Mouse (Mus musculus) G1E (cell line): ENCODE measurements around the gene Apbb2. TPM values are rescaled to one million over a fixed set of nuclear protein-coding genes. Genes with fewer than 3 reads are reported as not detected.

Experiments
- ATAC-seq: 2 replicates; pipeline ENCODE4 v1.8.0; 2016; ENCODE audit warnings: mild to moderate bottlenecking; ENCODE audit not compliant: insufficient number of reproducible peaks, poor library complexity, low FRiP score, severe bottlenecking; ENCODE audit errors: extremely low read depth
- DNase-seq: peaks from one replicate; pipeline ENCODE4 v3.0.0; 2012; ENCODE audit warnings: low spot score
- H3K27me3 ChIP-seq: 2 replicates; pipeline ENCODE4 v1.6.1; 2012; ENCODE audit warnings: mild to moderate bottlenecking, low read length, inconsistent platforms; ENCODE audit not compliant: insufficient read depth
- H3K36me3 ChIP-seq: replicated peaks from 2 replicates; pipeline ENCODE3; 2012; ENCODE audit warnings: mild to moderate bottlenecking, inconsistent platforms
- H3K4me1 ChIP-seq: 2 replicates; pipeline ENCODE4 v1.6.1; 2012; ENCODE audit warnings: low read depth, low read length, inconsistent platforms, mixed read lengths; ENCODE audit not compliant: insufficient read depth
- H3K4me3 ChIP-seq: 2 replicates; pipeline ENCODE4 v1.5.1; 2012; ENCODE audit warnings: low read depth, mild to moderate bottlenecking, inconsistent platforms, low read length, moderate library complexity, mixed read lengths
- H3K9me3 ChIP-seq: replicated peaks from 2 replicates; pipeline ENCODE4 v1.6.1; 2012; ENCODE audit warnings: inconsistent platforms
- CTCF ChIP-seq: IDR thresholded peaks from 2 replicates; pipeline ENCODE4 v1.5.1; 2012; ENCODE audit warnings: low read depth, low read length, inconsistent platforms, mixed read lengths
- GATA1 ChIP-seq: IDR thresholded peaks from 2 replicates; pipeline ENCODE4 v1.6.1; 2012; ENCODE audit warnings: borderline replicate concordance, low read length, inconsistent platforms, mixed read lengths
- GATA2 ChIP-seq: IDR thresholded peaks from 2 replicates; pipeline ENCODE4 v1.6.1; 2012; ENCODE audit warnings: low read depth, low read length, inconsistent platforms, borderline replicate concordance
- POLR2AphosphoS5 ChIP-seq: IDR thresholded peaks from 2 replicates; pipeline ENCODE4 v1.6.1; 2012; ENCODE audit warnings: low read depth, low read length, inconsistent platforms; ENCODE audit not compliant: insufficient replicate concordance
- TAL1 ChIP-seq: conservative IDR thresholded peaks from 2 replicates; pipeline ENCODE4 v1.6.1; 2012; ENCODE audit warnings: low read depth, low read length, inconsistent platforms, mixed read lengths
- polyA plus RNA-seq: library from polyadenylated mRNA; stranded (reverse); fragments of >175 nt; gene quantifications from 2 replicates; pipeline ENCODE4 v1.2.3, GENCODE M21; 2012
- total RNA-seq, 2 experiments: library from RNA; stranded (forward) in 1 of 2; stranded (reverse) in 1 of 2; fragments of 200-1000 nt in 1 of 2; fragments of >200 nt in 1 of 2; fragmentation: Nextera tagmentation in 1 of 2; gene quantifications; 2 replicates each; pipeline ENCODE4 v1.2.3; 2014 to 2017

Apbb2 gene
- total and polyA plus RNA-seq, 3 experiments = 0.16 TPM; not detected in 2

DNA sequence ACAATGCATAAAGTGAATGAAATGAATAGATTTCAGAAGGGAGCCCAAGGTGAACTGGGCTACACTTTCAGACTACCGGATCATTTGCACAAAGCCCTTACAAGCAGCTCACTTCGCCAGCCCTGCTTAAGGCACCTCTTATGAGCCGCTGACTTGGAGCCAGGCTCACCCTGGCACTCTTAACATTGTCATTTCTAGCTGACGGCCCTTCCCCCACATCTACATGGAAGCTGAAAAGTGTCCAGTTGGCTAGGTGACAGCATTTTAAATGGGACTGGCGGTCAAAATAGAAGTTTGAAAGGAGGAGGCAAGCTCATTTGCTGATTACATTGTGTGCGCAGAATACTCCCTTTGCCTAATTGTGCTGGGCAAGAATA, 280.6 kb downstream of the Apbb2 start:
- Histone ChIP-seq H3K4me3 (no peak overlapping the region), H3K9me3 (peaks cover 54% of the 10 kb centered on the region), H3K27me3 (no peaks in the 10 kb centered on the region), H3K4me1 (no peaks in the 10 kb centered on the region), H3K36me3 (no peaks in the 10 kb centered on the region)
- DNase-seq (no peak), ATAC-seq (no peak)
- TF ChIP-seq TAL1 (no peak), POLR2AphosphoS5 (no peak), GATA2 (no peak), GATA1 (no peak)

DNA sequence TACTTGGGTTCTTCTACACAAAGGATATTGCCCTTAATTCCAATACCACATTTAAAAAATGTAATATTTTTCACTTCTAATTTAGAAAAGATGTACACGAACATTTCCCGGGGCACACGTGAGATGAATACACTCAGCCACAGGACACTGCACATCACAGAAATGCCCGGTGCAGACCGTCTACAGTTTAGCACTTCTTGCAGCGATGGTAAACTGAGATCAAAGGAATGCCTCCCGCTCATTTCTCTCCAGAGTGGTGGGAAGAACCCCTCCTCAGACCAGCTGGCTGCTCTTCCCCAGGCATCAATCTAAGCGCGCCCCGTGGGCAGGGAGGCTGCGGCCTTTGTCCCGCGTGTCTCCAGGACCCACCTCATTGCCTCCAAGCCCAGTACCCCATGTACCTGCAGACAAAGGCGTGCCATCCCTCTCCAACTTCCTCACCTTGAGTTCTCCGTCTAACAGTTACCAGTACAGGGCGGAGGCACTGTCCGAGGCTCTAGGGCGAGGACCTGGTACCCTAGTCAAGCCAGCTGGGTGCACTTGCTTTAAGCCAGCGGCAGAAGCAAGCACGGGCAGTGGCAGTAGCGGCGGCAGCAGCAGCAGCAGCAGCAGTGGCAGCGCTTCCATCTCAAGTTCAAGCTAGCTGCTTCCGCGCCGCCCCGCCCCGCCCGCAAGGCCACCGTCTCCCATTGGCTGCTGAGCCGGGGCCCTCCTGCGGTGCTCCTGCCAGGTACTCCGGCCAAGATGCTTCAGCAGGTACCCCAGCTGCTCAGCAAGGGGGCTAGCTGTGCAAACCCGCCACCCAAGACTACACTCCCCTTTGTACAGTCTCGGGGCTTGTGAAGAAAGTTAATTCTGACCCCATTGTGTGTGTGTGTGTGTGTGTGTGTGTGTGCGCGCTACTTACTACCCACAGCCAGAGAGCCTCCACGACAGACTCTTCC, 281.3 kb downstream of the Apbb2 start:
- Histone ChIP-seq H3K9me3 (peaks cover 52% of the 10 kb centered on the region), H3K27me3 (no peaks in the 10 kb centered on the region), H3K36me3 (no peaks in the 10 kb centered on the region), H3K4me3 (peak overlapping the region; percentile 16; the same call in 1 of the 2 replicates), H3K4me1 (no peaks in the 10 kb centered on the region)
- ATAC-seq (no peak), DNase-seq (no peak)
- TF ChIP-seq TAL1 = no peak
- no peak for TF ChIP-seq POLR2AphosphoS5
- TF ChIP-seq CTCF = no peak
- TF ChIP-seq GATA2 = no peak
- no peak for TF ChIP-seq GATA1

DNA sequence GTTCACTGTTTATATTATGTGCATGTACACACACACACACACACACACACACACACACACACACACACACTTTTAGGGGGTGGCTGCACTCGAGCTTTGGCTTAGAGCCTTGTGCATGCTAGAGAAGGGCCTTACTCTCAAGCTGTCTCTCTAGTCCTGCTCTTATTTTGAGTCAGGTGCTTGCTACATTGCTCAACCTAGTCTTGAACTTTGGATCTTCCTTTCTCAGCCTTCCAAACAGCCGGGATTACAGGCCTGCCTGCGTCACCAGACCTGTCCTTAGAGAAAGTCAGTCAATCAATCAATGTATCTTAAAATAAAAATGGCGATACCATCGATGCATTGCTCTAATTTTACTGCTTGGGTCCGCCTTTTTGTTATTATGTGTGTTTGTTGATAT, 287.8 kb downstream of the Apbb2 start:
- Histone ChIP-seq H3K4me1 (no peaks in the 10 kb centered on the region), H3K27me3 (no peaks in the 10 kb centered on the region), H3K9me3 (peaks cover 60% of the 10 kb centered on the region), H3K4me3 (no peak overlapping the region), H3K36me3 (no peaks in the 10 kb centered on the region)
- ATAC-seq = no peak
- DNase-seq = no peak
- no peak for TF ChIP-seq GATA2
- TF ChIP-seq GATA1 = no peak

DNA sequence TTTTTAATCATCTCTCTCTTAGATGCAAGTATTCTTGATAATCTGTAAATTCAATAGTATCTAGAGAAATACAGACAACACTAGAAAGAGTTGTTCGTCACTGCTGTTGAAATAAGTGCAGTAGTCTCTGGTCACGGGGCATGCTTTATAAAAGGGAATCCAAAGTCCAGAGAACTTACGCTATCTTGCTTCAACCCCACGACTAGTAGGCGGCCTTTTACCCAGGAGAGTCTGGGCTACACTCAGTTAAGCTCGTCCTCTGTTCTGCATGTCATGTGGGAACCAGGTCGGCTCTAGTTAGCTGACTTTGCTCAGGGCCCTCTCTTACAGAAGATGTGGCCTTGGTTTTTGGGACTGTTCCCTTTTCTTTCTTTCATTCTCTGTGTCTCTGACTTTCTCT, 289.8 kb downstream of the Apbb2 start:
- no peaks in the 10 kb centered on the region for H3K36me3 ChIP-seq
- H3K9me3 ChIP-seq = peaks cover 67% of the 10 kb centered on the region
- no peak for ATAC-seq
- no peaks in the 10 kb centered on the region for H3K4me1 ChIP-seq
- H3K4me3 ChIP-seq = no peak overlapping the region
- no peaks in the 10 kb centered on the region for H3K27me3 ChIP-seq
- TF ChIP-seq GATA2 = no peak
- no peak for TF ChIP-seq TAL1
- TF ChIP-seq POLR2AphosphoS5 = no peak
- TF ChIP-seq CTCF = no peak
- no peak for TF ChIP-seq GATA1
- DNase-seq = no peak

DNA sequence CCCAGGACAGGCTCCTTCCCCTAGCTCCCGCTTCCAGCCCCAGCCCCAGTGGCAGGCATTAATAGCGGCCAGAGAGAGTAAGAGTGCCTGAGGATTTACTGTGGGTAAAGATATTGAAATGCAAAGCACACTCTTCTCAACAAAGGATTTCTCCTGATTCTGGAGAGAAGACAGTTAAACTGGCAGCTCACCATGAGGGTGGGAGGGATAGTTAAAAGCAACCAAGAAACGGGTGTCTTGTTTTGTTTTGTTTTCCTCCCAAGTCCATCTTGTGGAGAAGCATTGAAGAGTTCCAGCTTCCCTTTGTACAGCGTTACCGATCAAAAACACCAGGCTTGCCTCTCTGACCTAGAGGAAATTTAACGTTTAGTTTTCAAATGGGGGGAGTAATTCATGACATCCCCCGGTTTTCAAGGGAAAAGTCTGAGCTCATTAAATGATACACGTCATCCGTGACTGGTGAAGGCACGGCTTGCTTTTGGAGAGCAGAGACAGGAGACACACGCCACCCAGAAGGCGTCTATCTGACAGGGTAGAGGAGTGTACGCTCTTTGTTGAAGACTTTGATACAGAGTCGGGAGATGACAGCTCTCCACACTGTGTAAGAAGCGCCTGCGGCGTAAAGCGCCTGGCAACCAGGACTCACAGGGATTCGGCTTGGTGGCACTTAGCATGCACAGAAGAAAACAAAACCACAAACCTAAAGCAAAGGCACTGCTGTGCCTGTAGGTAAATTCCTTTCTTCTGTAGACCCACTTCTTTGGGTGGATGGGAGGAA, 290.4 kb downstream of the Apbb2 start:
- Histone ChIP-seq H3K9me3 (peaks cover 74% of the 10 kb centered on the region), H3K27me3 (no peaks in the 10 kb centered on the region), H3K4me3 (no peak overlapping the region), H3K4me1 (no peaks in the 10 kb centered on the region), H3K36me3 (no peaks in the 10 kb centered on the region)
- no peak for ATAC-seq
- no peak for DNase-seq
- no peak for TF ChIP-seq POLR2AphosphoS5
- no peak for TF ChIP-seq GATA1
- TF ChIP-seq CTCF = no peak
- TF ChIP-seq TAL1 = no peak
- no peak for TF ChIP-seq GATA2

DNA sequence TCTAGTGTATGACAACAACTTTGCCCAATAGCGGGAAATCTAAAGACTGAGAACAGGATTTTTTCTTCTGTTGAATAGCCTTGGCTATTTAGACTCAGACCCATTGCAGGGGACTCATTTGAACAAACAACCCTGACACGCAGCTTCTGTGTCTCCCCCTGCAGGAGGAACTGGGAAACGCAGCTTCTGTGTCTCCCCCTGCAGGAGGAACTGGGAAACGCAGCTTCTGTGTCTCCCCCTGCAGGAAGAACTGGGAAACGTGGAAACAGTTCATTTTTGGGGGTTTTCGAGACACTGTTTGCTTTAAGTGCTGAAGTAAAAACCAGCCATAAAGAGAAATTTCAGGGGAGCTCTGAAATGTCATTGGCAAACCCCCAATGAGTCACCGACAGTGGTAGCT, 292.2 kb downstream of the Apbb2 start:
- no peak overlapping the region for H3K4me3 ChIP-seq
- no peak for ATAC-seq

More for the DNA sequence above, 292.2 kb downstream of the Apbb2 start:
- Histone ChIP-seq H3K9me3 (peaks cover 81% of the 10 kb centered on the region), H3K36me3 (no peaks in the 10 kb centered on the region), H3K4me1 (no peaks in the 10 kb centered on the region), H3K27me3 (no peaks in the 10 kb centered on the region)
- DNase-seq = no peak
- TF ChIP-seq TAL1 (no peak), GATA2 (no peak), CTCF (no peak), POLR2AphosphoS5 (no peak), GATA1 (no peak)
